Mouse (Mus musculus) G1E (cell line): ENCODE measurements at regions not wholly inside any gene's neighbourhood (a gene's known extent, or its start where the extent isn't known, plus 50 kb on each side); places are given as distances from the start of the nearest gene placed in this dataset.

Source experiments
- CTCF ChIP-seq: IDR thresholded peaks from 2 replicates; pipeline ENCODE4 v1.5.1; 2012; ENCODE audit warnings: low read depth, low read length, inconsistent platforms, mixed read lengths
- GATA1 ChIP-seq: IDR thresholded peaks from 2 replicates; pipeline ENCODE4 v1.6.1; 2012; ENCODE audit warnings: borderline replicate concordance, low read length, inconsistent platforms, mixed read lengths
- POLR2AphosphoS5 ChIP-seq: IDR thresholded peaks from 2 replicates; pipeline ENCODE4 v1.6.1; 2012; ENCODE audit warnings: low read depth, low read length, inconsistent platforms; ENCODE audit not compliant: insufficient replicate concordance

DNA sequence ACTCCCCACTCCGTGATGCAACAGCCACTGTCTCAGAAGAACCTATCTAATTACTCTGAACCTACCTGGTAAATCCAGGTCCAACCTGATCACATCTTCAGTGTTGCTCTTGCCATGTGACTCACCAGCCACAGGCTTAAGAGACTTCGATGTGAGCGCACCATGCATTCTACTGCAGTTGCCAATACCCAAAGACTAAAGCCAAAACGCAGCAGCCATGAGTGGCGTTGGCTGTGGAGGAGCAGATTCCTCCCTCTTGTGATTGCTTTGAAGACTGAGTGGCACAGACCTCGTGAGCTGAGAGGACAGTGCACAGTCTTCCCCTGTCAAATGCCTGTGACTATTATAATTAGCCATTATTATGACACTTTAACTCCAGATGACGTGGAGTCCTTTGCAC lies 58.6 kb upstream of the Serbp1 start:
- TF ChIP-seq CTCF, result no peak
- TF ChIP-seq POLR2AphosphoS5, result no peak
- no peak for TF ChIP-seq GATA1
